Mouse (Mus musculus): ENCODE measurements around the gene Asap2. TPM values are rescaled to one million over a fixed set of nuclear protein-coding genes. Genes with fewer than 3 reads are reported as not detected.

Asap2 gene
- total RNA-seq, 2 experiments from 2014 or later: 14.8 TPM

DNA sequence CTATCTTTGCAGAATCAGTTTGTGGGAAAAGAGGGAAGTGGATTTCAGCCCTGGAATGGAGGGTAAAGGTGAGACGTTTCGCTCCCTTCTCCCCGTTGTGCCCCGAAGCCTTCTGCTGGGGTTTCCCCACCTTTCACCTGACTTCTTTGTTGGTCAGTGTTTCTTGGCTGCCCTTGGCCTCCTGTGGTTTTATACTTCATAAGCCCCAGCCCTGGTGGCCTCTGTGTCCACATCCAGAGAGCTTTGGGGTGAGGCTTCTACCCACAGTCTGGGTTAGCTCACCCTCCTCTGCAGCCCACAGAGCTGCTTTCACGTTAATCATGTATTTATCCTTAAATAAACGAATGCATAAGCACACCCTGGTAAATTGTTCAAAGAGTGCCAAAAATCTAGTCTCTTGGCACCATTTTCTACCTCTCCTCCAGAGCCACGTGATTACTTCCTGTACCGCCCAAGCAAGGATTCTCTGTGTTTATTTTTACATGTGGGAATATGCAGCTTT is 170.1 kb downstream of the Asap2 start:
- intact Hi-C loops (cut with DNase I): no loop called here
- DNase-seq: no peak

DNA sequence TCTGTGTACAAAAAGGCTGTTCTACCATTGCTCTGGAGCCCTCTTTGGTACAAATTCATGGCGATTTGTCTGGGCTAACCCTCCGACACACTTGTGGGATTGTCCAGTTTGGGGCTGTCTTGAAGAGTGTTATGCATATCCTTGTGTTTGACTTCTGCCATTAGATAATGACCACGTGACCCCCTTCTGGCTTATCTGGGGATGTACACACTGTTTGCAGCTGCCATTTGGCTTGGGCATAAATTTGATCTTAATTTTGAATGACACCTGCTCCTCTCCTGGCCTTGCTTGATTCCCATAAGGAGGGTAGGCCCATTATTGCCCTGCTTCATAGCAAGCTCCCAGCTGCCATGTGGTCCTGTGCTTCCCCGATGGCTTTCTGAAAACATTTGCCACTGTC is 171.6 kb downstream of the Asap2 start:
- DNase-seq: no peak
- intact Hi-C loops (cut with DNase I): no loop called here

DNA sequence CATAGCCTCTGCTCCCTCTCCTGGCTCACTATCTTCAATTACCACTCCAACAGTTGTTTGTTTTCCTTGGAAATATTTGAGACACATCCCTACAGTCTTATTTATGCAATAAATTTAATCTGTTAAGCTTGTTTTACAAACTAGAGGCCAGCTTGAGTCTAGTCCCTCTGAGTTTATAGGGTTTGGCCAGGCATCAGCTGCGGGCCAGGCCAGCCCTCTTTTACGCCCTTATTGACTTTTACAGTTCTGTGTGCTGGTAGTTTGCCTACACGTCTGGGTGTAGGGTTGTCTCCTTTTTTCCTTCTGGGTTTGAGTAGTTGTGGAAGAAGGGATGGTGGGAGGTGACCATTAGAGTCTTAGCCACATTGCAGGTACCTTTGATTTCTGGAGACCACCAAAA is 173.4 kb downstream of the Asap2 start:
- no peak for DNase-seq
- intact Hi-C loops (cut with DNase I): no loop called here

DNA sequence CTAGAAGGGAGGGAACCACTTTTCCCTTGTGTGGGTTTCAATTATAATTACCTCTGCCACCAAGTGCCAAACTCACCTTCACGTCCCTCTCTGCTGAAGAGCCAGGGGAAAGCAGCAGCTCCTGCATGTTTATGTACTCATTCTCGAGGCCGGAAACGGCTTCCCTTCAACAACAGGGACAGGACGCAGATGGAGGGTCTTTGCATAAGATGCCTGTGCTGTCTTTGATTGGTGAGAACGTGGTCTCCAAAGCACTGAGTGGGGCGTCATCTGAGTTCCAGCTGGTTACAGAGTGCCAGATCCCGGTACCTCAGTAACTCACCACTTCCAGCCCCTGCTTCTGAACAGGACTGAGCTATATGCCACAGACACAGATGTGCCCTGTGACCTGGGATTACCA is 174.0 kb downstream of the Asap2 start:
- intact Hi-C loops (cut with DNase I): no loop called here
- no peak for DNase-seq

DNA sequence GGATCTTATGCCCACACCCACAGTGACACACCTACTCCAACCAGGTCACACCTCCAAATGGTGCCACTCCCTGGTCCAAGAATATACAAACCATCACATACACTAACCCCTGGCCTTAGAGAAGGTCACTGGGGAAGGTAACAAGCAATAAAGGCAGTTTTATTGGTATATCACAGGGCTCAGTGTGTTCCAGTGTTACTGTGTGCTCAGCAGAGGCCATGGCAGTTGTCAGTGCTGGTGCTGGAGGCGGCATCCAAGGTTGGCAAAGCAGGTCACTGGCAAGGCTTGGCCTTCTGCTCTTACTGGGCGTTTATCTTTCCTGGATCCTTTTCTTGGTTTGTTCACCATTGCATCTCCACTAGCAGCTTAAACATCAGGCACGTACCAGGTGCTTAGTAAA is 174.9 kb downstream of the Asap2 start:
- intact Hi-C loops (cut with DNase I): loop anchor here (5.0 kb wide), 1 partner anchor 53 kb away; no protein-coding TSS in a partner anchor

DNA sequence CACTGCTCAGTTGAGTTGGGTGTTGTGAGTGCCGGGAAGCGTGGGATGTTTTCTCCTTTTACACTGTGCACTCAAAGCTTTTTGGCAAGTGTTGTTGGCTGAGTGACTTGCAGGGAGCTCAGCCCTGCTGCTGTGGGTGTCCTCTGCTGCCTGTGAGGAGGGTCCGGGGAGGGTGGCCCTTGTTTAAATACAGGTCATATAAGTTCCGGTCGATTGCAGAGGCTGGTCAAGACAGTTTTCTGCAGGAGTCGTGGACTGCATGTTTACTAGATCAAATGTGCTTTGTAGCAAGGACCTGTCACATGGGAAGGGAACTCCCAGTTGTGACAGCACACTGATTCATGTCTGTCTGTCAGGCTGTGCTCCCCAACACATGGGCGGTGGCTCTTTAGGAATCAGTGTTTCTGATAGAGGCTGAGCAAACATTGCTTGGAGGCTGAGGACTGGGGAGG is 175.7 kb downstream of the Asap2 start:
- intact Hi-C loops (cut with DNase I): loop anchor here (5.0 kb wide), 1 partner anchor 54 kb away; no protein-coding TSS in a partner anchor
- DNase-seq: peak in 1 of 2 experiments; percentile 29

More for the DNA sequence above, 174.9 kb downstream of the Asap2 start:
- no peak for DNase-seq

DNA sequence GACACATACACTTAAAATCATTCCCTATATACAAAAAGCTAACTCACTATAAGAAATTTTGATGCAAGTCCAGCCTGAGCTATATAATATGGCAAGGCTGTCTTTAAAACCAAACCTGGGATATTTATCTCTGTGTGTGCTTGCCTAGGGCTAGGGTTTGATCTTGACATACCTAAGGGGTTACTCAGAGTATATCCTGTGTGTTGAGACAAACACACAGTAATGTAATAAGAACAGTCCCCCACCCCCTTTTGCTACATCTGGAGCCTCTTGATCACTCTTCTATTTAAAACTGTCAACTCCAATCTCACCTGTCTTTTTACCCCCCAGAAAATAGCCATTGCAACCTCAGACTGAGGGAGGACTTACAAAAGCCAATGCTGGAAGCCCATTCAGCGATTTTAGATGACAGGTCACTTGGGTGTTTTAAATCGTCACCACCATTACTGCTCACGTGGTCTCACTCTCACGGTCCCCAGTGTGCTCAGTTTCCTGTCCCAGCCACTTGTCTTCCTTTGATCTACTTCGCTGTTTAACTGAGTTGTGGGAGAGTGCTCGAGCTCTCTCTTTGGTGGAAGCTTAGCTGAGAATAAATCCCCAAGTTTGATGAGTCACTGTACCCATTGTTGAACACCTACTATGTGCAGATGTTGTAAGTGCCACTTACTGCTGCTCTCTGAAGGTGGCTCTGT is 176.8 kb downstream of the Asap2 start:
- intact Hi-C loops (cut with DNase I): loop anchor here (5.0 kb wide), 1 partner anchor 55 kb away; no protein-coding TSS in a partner anchor
- no peak for DNase-seq

DNA sequence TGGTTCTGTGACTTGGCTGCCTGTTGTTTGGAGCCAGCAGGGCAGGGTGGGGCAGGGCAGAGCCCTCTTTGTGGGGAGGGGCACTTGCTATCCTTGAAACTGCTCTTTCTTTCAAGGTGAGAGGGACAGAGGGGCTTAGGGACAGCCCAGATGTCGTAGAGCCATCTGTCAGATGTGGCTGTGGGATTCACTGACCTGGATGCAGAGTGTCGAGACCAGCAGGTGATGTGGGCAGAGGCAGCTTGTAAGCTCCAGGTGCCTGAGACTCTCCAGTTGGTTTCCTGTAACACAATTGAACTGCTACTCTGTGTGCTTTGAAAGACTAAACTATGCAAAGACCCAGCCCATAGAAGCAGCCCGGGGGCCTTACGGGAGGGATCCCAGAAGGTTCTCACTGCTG is 177.5 kb downstream of the Asap2 start:
- intact Hi-C loops (cut with DNase I): loop anchor here (5.0 kb wide), 1 partner anchor 55 kb away; no protein-coding TSS in a partner anchor
- no peak for DNase-seq

DNA sequence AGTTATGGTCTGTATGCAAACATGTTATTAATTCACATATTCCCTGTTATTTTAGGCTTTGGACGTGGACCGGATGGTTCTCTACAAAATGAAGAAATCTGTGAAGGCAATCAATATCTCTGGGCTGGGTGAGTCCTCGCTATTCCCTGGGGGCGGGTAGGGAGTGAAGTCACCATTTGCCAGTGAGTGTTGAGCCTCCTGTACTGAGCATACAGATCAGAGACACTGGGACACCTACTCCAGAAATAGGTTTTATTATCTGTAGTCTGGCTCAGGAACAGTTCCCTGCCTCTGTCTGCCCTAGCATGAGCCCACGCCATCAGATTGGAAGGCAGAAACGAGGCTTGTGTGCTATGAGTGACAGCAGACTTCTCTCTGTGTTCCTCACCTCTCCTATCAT is 177.9 kb downstream of the Asap2 start:
- intact Hi-C loops (cut with DNase I): loop anchor here (5.0 kb wide), 1 partner anchor 56 kb away; no protein-coding TSS in a partner anchor
- DNase-seq: no peak

DNA sequence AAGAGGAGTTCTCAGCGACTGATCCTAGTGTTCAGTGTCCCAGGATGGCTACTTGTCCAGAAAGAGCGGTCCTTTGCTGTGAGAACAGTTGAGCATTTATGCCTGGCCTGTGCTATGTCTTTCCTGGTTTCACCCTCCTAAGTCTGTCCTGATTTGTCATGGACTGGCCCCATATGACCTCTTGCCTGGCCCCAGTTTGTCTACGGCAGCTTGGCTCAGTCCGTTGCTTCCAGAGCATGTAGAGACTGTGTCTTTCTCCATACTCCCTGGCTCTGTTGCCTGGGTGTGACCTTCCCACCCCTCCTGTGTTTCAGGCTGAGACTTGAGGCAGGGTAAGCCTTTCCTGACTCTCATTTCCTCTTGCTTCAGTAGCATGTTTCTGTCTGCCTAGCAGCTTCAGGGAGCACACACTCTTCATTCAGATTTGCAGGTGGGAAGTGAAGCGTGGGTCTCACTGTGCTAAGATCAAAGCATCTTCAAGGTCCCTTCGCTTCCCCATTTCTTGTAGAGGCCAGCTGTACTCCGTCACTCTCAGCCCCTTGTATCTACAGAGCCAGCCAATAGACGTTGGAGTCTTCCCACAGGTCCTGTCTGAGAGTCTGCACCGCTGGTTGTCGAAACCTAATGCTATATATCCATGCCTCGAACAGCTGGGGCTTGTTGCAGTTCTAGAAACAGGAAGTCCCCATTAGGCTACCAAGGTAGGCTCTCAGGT is 181.7 kb downstream of the Asap2 start:
- no peak for DNase-seq
- intact Hi-C loops (cut with DNase I): no loop called here

DNA sequence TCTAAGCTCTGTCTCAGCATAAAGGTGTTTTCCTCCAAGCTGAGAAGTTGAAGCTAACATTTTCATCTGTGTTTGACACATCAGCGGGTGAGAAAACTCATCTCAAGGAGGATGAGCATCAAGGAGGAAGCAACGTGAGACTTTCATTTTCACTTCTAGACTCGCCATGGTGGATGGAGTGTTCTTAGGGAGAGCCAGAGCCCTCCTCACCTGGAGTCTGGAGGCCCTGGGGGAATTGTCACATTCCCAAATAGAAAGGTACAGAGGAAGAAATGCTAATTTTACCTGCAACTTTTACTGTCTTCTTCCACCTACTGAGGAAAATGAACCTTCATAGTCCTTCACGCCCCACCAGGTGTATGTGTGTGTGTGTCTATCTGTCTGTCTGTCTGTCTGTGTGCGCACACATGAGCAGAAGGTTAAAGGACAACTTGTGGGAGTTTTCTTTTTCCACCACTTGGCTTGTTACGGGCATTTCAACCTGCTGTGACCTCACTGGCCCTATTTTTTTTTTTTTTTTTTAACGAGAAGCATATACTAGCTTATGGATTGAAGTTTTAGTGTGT is 183.7 kb downstream of the Asap2 start:
- intact Hi-C loops (cut with DNase I): no loop called here
- no peak for DNase-seq

DNA sequence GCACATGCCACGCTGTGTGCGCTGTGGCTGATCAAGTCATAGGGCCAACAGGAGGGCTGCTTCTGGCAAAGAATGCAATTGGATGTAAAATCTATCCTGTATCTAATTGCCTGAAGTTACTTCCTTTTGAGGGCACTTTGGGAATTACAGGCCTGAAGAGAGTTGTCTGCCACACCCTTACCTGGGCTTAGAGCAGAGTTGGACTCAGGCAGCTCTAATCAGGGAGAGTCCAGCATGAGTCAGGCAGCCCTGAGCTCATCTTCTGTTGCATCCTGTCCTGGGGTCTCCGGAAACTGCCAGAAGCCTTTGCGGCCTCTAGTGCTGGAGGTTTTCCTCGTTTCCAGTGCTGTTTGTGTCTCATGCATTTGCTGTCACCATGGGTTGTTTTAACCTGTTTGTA is 186.1 kb downstream of the Asap2 start:
- intact Hi-C loops (cut with DNase I): no loop called here
- no peak for DNase-seq

DNA sequence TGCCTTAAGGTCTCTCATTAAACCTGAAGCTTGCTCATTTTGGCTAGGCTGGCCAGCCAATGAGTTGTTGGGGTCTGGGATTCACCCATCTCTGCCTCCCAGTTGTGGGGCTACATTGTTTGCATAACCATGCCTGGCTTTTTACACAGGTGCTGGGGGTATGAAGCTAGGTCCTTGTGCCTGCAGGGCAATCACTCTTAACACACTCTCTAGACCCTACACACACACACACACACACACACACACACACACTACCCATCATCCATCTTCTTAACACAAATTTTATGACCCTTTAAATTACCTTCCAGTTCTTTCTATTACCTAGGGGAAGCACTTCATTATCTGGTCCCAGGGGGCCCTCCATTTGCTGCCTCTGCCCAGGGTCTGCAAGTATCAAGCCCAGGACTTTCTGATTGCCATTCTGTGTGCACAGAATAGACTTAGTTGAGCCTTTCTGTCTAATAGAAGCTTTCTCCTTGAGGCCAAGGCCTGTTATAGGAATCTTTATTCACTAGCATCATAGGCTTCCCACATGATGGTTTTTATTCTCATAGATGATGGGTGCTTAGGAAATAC is 187.0 kb downstream of the Asap2 start:
- intact Hi-C loops (cut with DNase I): no loop called here
- no peak for DNase-seq

DNA sequence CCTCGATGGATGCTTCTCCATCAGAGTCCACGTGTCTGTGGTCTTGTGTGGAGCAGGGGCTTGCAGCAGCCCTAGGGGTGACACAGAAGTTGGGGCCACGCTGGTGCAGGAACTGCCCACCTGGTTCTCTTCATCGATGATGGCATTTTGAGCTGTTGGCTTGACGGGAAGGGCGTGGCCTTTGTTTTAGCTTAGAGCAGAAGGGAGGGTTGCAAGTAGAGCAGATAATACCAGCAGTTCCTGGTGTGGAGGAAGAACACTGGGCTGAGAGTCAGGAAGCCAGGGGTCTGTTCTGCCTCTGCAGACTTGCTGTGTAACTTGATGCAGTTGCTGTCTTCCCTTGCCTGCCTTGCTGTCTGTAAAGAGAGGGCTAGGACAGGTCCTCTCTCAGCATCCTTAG is 189.8 kb downstream of the Asap2 start:
- DNase-seq: no peak
- intact Hi-C loops (cut with DNase I): no loop called here

DNA sequence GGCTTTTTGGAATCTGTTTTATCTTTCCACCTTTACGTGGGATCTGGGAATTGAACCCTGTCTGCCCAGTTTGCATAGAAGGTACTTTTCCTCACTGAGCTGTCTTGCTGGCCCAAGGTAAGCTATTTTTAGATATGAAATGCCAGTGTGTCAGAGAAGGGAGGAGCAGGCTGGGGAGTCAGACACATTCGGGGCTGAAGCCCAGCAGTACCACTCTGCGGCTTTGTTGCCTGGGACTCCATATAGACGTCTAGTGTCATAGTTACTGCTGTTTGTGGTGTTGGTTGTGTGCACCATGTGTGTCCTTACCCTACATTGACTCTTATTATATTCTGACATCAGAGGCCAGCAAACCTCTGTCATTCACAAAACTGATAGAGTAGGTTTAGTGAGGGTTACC is 192.5 kb downstream of the Asap2 start:
- DNase-seq: no peak

DNA sequence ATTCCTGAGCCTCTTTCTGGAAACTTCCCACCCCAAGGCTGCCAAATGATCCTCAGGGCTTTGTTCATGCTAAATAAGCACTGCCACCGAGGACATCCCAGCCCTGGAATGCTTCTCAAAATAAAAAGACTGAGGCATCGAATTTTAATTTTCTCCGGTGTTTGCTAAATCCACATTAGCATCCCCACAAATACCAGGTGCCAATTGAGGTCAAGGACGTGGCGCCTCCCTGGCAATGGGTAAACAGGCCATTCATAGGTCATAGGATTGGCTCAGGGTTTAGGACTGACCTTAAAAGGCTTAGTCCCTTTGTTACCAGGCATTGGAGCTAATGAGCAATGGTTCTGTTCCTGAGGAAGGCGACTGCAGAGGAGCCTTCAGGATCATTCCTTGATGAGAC is 193.1 kb downstream of the Asap2 start:
- intact Hi-C loops (cut with DNase I): no loop called here
- DNase-seq: no peak

More for the DNA sequence above, 192.5 kb downstream of the Asap2 start:
- intact Hi-C loops (cut with DNase I): no loop called here

DNA sequence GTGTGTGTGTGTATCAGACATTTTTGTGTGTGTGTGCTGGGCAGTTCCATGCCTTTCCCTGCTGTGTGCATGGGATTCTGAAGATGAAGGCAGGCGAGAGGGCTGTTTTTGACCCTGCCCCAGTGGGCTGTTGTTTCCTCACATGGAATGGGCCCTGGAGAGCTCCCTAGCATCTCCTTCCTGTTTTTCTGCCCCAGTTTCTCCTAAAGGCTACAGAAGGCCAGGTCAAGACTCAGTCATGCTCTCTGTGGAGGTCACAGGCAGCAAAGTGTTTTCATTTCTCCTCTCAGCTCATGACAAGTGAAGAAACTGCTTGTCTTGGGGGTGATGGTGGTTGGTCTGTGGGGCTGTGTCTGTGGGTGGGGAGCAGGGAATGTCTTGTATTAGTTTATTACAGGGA is 195.9 kb downstream of the Asap2 start:
- DNase-seq: no peak
- intact Hi-C loops (cut with DNase I): no loop called here

DNA sequence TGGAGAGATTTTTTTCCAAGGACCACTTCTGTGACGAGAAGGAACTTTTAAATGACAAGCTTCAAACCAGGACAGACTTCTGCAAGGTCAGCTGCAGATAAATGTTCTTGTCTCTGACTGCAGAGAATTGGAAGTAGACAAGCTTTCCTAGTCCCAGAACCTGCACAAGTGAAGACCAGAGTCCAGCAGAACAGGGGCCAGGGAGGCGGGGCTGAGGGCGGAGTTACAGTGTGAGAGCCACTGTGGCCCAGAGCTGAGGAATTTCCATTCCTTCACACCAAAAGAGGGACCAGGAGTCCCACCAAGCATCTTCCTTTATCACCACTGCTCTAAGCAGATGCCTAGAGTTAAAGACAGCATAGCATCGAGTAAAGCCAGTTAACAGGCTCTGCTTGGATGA is 198.6 kb downstream of the Asap2 start:
- peak; percentile 47 to 48 for DNase-seq

DNA sequence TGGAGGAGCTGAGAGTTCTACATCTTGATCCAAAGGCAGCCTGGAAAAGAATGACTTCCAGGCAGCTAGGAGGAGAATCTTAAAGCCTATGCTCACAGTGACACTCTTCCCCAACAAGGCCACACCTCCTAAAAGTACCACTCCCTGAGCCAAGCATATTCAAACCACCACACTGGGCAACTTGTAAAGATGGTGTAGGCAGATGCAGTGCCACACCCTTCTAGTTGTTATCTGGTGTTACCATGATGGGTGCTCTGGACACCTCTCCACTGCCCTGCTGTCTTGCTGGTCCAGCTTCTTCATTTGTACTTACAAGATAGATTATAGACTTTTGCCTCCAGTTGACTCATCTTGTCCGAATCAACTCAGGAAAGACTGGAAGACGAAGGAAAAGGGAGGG is 201.3 kb downstream of the Asap2 start:
- intact Hi-C loops (cut with DNase I): no loop called here
- DNase-seq: no peak

More for the DNA sequence above, 198.6 kb downstream of the Asap2 start:
- intact Hi-C loops (cut with DNase I): no loop called here

DNA sequence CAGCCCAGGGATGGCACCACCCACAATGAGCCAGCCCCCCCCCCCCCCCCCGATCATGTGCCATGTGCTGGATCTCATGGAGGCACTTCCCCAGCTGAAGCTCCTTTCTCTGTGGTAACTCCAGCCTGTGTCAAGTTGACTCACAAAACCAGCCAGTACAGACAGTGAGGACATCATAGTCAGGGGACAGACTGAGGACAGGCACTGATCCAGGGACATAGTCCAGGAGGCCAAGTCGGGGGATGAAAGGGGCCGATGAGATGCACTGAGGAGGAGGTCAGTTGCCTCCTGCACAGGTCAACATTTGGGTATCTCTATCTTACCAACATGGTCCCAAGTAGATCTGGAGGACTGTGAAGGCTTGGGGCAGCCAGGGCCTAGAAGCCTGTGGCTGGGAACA is 205.2 kb downstream of the Asap2 start:
- intact Hi-C loops (cut with DNase I): no loop called here

DNA sequence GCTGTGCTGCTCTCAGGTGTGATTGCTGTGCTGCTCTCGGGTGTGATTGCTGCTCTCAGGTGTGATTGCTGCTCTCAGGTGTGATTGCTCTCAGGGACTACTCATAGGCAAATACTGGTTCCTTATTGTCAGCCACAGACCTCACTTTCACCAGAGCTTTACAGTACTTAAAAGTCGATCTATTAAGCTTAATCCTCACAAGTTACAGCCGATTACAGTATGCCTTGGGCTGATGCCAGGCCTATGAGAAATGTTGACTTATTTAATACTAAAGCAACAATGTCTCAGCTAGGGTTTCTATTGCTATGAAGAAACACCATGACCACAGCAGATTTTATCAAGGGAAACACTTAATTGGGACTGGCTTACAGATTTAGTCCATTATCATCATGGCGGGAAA is 206.2 kb downstream of the Asap2 start:
- no peak for DNase-seq
- intact Hi-C loops (cut with DNase I): no loop called here

More for the DNA sequence above, 205.2 kb downstream of the Asap2 start:
- DNase-seq: no peak
